Mouse (Mus musculus): Measurements from ENCODE around the gene Actr10.

Actr10 gene

GRCm38 (mm10) chr12:70967581-70967980, 29.9 kb downstream of the Actr10 start:
- DNase-seq (ENCODE audit: low spot score): no peak

GRCm38 (mm10) chr12:70968141-70968790, 30.6 kb downstream of the Actr10 start:
- peak; percentile 74 for DNase-seq (ENCODE audit: low spot score)

GRCm38 (mm10) chr12:70968791-70969307, 31.2 kb downstream of the Actr10 start:
- peak; percentile 81 for DNase-seq (ENCODE audit: low spot score)

GRCm38 (mm10) chr12:70969485-70970184, 32.0 kb downstream of the Actr10 start:
- peak; percentile 45 for DNase-seq (ENCODE audit: low spot score)

- DNase-seq (ENCODE audit: low spot score): no peak
These were observed 36.2 kb downstream of the Actr10 start for GRCm38 (mm10) chr12:70973831-70974230.

- DNase-seq (ENCODE audit: low spot score): peak; percentile 88
These were observed 37.0 kb downstream of the Actr10 start, which contains the start of gene Psma3 for GRCm38 (mm10) chr12:70974441-70975266. Gene Psma3 (plus strand): TSS chr12:70974621.

GRCm38 (mm10) chr12:70975406-70975805, 37.7 kb downstream of the Actr10 start:
- no peak for DNase-seq (ENCODE audit: low spot score)

- DNase-seq (ENCODE audit: low spot score): no peak
These were observed 38.2 kb downstream of the Actr10 start for GRCm38 (mm10) chr12:70975891-70976290.

GRCm38 (mm10) chr12:70978345-70978744, 40.7 kb downstream of the Actr10 start:
- DNase-seq (ENCODE audit: low spot score): no peak

- no peak for DNase-seq (ENCODE audit: low spot score)
These were observed 47.3 kb downstream of the Actr10 start for GRCm38 (mm10) chr12:70984855-70985550.

- DNase-seq (ENCODE audit: low spot score): no peak
These were observed 59.6 kb downstream of the Actr10 start for GRCm38 (mm10) chr12:70997225-70997624.

- no peak for DNase-seq (ENCODE audit: low spot score)
These were observed 61.8 kb downstream of the Actr10 start for GRCm38 (mm10) chr12:70999423-70999903.

- DNase-seq (ENCODE audit: low spot score): no peak
These were observed 62.7 kb downstream of the Actr10 start for GRCm38 (mm10) chr12:71000344-71000743.

- no peak for DNase-seq (ENCODE audit: low spot score)
These were observed 63.8 kb downstream of the Actr10 start for GRCm38 (mm10) chr12:71001456-71001855.

GRCm38 (mm10) chr12:71003760-71004426, 66.2 kb downstream of the Actr10 start:
- no peak for DNase-seq (ENCODE audit: low spot score)

GRCm38 (mm10) chr12:71006141-71006540, 68.5 kb downstream of the Actr10 start:
- no peak for DNase-seq (ENCODE audit: low spot score)

GRCm38 (mm10) chr12:71006901-71007300, 69.2 kb downstream of the Actr10 start:
- DNase-seq (ENCODE audit: low spot score): no peak

- no peak for DNase-seq (ENCODE audit: low spot score)
These were observed 72.1 kb downstream of the Actr10 start for GRCm38 (mm10) chr12:71009769-71010168.

Measured in spleen, adult 12 weeks (tissue).